Mouse (Mus musculus): ENCODE measurements around the gene Fn1.

The Fn1 gene

DNA sequence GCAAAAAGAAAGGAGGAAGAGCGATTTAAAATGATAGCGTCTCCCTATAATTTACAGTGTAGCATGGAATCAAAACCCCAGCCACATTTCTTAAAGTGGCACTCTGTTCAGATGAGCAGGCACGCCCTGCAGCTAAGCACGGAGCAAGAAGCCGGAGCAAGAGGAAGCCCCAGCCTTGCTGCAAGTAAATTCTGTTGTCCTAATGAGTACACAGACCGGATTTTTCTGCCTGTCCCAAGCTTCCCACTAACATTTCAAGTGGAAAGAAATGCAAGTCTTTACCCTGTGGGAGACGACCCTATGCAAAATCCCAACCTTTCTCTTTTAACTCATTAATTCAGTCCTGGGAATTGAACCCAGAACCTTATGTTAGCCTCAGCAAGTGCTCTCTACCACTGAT, 4.8 kb downstream of the Fn1 start:
- no peak for DNase-seq

- DNase-seq = no peak
These were observed 6.2 kb downstream of the Fn1 start for GRCm38 (mm10) chr1:71646774-71647173.

DNA sequence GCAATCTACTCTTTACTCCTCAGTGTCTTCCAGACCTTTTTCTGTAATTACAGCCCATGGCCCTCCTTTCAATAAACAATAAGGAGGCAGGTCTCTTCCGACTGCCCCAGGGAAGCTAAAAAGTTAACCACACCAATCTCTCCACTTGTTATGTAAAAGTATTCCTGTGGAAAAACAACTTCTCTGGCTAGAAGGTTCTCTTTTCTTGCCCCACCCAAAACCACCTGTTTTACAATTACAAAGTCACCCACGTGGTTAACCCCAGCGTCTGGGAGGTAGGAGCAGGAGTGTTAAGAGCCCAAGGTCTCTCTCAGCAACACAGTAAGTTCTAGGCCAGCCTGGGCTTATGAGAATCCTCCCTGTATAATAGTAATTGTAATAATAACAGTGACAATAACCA, 7.0 kb downstream of the Fn1 start:
- no peak for DNase-seq

DNA sequence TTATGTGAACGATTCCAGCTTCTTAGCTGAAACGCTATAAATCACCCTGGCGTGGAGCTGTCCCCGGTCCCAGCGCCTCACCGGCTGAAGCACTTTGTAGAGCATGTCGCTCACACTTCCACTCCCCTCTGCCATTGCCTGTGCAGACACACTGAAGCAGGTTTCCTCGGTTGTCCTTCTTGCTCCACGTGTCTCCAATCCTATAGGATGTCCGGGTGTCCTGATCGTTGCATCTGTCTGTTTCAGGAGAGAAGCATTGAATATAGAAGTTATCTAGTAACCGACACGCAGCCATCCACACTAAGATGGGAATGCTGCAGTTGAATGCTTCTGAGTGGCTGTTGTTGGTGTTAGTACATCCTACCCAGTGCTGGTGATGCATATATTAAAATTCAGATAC, 7.5 kb downstream of the Fn1 start:
- DNase-seq = no peak

DNA sequence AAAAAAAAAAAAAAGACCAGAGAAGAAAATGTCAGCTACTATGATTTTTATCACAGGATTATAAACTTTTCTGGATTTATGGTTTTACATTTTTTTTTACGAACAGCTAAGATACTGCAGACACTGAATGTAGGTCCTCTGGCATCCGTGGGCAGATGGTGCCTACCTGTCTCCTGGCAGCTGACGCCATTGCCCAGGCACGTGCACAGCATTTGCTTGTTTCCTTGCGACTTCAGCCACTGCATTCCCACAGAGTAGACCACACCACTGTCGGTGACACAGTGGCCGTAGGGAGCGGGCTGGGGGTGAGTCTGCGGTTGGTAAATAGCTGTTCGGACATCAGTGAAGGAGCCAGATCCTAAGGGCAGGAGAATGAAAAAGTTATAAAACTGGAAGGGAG, 10.2 kb downstream of the Fn1 start:
- DNase-seq = no peak

DNA sequence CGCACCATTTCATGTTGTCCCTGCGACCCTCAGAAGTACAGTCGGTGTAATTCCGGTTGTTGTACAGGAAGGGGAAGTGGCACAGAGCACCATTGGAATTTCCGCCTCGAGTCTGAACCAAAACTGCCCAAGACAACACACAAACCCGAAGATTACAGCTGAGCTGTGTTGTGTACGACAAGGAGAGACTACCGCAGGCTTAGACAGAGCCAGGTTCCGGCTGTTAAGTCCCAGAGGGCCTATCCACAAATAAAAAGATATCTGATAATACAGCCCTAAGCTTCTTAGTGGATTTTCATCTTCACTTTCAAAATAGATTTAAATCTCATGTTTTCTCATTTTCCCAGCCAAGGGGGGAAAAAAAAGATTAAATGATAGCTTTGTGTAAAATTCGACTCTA, 11.8 kb downstream of the Fn1 start:
- DNase-seq = no peak

- DNase-seq = no peak
These were observed 12.8 kb downstream of the Fn1 start for GRCm38 (mm10) chr1:71640157-71640556.

DNA sequence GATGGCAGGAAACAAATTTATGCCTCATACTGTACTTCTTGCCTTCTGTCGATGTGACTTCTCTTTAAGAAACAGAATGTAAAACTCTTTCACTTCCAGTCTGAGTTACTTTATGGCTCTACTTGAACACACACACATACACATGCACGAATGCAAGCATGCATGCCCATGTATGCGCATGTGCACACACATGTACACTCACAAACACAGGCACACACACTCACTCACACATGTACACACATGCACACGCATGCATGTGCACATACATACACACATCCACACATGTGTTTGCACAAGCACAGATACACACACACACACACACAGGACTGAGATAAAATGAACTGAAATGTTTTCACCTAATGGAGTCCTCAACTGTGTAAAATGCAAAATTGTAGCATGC, 16.3 kb downstream of the Fn1 start:
- no peak for DNase-seq

DNA sequence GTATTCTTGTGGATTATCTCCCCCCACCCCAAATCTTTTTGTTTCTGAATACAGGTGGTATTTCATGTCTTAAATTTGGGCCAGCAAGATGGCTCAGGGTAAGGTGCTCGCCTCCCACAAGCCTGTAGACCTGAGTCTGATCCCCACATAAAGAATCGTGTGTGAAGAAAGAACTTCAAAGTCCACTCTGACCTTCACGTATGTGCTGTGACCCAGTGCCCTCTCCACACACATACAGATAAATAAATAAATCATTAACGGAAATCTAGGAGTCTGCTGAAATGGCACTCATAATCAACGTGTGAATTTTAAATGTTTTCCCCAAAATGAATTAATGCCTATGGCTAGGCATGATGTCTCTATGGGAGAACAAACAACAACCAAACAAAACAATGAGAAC, 16.9 kb downstream of the Fn1 start:
- DNase-seq = no peak

GRCm38 (mm10) chr1:71635101-71636014, 17.6 kb downstream of the Fn1 start:
- no peak for DNase-seq

- no peak for DNase-seq
These were observed 18.5 kb downstream of the Fn1 start for GRCm38 (mm10) chr1:71634471-71634981.

- DNase-seq = no peak
These were observed 20.6 kb downstream of the Fn1 start for GRCm38 (mm10) chr1:71632387-71632786.

GRCm38 (mm10) chr1:71631811-71632210, 21.2 kb downstream of the Fn1 start:
- no peak for DNase-seq

DNA sequence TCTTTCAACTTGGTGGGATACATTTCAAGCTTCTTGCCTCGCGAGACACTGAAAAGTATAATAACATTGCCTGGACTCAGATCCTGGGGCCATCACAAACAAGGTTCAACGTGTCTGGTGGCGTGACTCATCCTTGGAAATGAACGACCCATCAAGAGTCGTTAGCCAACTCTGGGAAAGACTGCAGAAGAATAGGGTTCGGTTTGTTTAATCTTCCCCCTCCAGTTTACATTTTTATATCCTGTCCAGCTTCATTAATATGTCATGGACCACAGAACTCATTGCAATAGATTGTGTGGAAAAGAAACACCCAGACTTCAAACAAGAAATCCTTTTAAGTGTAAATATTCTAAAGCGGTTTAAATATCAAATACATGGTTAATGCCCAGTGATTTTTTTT, 22.8 kb downstream of the Fn1 start:
- no peak for DNase-seq

DNA sequence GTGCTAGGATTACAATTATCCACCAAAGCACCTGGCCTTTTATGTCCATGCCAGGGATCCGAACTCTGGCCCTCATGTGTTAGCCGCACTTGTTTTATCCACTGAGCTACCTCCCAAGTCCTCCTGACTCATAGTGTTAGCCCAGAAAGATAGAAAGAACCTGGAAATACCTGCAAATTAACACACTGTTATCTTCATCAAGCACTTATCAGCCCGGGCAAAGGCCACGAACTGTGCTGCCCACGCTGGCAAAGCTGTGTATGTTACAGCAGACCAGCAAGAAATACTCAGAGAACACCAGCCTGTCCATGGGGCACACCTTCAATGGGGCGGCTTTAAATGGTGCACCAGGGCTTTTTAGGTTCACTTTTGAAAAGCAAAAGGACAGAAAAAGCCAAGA, 29.4 kb downstream of the Fn1 start:
- DNase-seq = no peak

- no peak for DNase-seq
These were observed 31.5 kb downstream of the Fn1 start for GRCm38 (mm10) chr1:71621526-71621925.

GRCm38 (mm10) chr1:71614545-71615246, 38.3 kb downstream of the Fn1 start:
- DNase-seq = no peak

DNA sequence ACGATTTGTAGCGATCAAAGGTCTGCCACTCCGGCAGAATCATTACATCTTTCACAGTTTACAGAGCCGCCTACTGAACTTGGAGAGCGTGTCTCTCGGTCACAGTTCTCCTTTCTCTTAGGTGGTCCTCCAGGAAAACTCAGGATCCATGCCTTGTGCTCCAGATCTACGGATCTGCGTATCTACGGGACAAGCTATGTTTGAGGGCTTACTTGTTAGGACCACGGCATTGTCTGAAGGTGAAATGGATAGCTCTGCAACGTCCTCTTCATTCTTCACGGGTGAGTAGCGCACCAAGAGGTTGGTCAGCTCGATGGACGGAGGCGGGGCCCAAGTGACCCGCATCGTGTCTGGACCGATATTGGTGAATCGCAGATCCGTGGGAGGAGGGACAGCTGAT, 40.7 kb downstream of the Fn1 start:
- no peak for DNase-seq

- no peak for DNase-seq
These were observed 43.1 kb downstream of the Fn1 start for GRCm38 (mm10) chr1:71609916-71610315.

- DNase-seq = no peak
These were observed 43.8 kb downstream of the Fn1 start for GRCm38 (mm10) chr1:71609057-71609775.

- no peak for DNase-seq
These were observed 46.2 kb downstream of the Fn1 start for GRCm38 (mm10) chr1:71606600-71607325.

- DNase-seq = no peak
These were observed 47.2 kb downstream of the Fn1 start for GRCm38 (mm10) chr1:71605751-71606150.

- DNase-seq = no peak
These were observed 57.6 kb downstream of the Fn1 start for GRCm38 (mm10) chr1:71595365-71595764.

All from lung, postnatal 36 days (tissue).